Mouse (Mus musculus): ENCODE measurements at regions not wholly inside any gene's neighbourhood (a gene's known extent, or its start where the extent isn't known, plus 50 kb on each side); places are given as distances from the start of the nearest gene placed in this dataset.

DNA sequence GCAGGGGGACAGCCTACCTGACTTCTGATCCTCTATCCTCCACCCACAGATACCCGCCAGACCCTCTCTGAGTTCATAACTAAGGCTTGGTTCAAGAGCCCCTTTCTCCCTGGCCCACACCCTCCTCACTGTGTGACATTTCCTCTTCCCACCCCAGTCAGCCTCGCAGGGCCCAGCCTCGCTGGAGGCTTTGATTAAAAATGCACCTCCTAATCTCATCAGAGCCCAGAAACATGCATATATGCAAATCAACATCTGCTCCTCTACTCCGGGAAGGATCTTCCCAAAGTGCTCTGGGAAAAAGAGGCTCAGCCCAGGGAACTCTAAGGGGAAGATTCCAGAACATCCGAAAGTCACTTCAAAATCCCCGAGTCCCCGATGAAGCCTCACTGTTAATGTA, 114.8 kb downstream of the Irx5 start:
- Histone ChIP-seq H3K9me3 (ENCODE audit: control insufficient read depth, low read length) (no peaks in the 10 kb centered on the region), H3K4me2 (ENCODE audit: low read depth) (no peak overlapping the region), H3K4me3 (ENCODE audit: low read depth, low read length) (no peak overlapping the region), H3K9ac (ENCODE audit: low read length) (no peak overlapping the region), H3K27me3 (ENCODE audit: control insufficient read depth, insufficient read depth, low read length) (no peaks in the 10 kb centered on the region), H3K27ac (ENCODE audit: low read depth, low read length) (no peak overlapping the region), H3K4me1 (ENCODE audit: control insufficient read depth, insufficient read depth, low read length) (no peaks in the 10 kb centered on the region), H3K36me3 (ENCODE audit: control insufficient read depth, insufficient read depth, low read length) (no peaks in the 10 kb centered on the region)
- WGBS = 70% methylated on average over 7 of the region's 7 CpGs
- DNase-seq (ENCODE audit: low spot score) (no peak), ATAC-seq (ENCODE audit: insufficient read depth, low FRiP score, low TSS enrichment) (no peak)

DNA sequence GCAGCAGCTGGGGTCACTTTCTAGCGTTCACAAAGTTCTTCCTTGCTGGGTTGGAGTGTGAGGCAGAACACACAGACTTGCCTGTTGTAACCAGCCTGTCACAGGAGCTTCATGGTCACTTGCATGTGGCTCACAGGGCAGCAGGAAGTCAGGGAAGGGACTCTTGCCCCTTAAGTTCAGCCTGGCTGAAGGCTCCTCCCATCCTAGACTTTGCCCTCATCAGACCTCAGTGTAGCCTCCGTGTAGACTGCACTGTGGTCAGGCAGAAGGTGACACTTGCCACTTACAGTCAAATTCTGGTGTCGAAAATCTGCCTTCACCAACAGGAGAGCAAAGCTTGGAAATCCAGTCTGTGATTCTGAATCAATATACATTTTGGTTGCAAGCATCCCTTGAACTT, 115.4 kb downstream of the Irx5 start:
- Histone ChIP-seq H3K4me2 (ENCODE audit: low read depth) (no peak overlapping the region), H3K36me3 (ENCODE audit: control insufficient read depth, insufficient read depth, low read length) (no peaks in the 10 kb centered on the region), H3K4me3 (ENCODE audit: low read depth, low read length) (no peak overlapping the region), H3K9ac (ENCODE audit: low read length) (no peak overlapping the region), H3K27me3 (ENCODE audit: control insufficient read depth, insufficient read depth, low read length) (no peaks in the 10 kb centered on the region), H3K9me3 (ENCODE audit: control insufficient read depth, low read length) (no peaks in the 10 kb centered on the region), H3K27ac (ENCODE audit: low read depth, low read length) (no peak overlapping the region), H3K4me1 (ENCODE audit: control insufficient read depth, insufficient read depth, low read length) (no peaks in the 10 kb centered on the region)
- ATAC-seq (ENCODE audit: insufficient read depth, low FRiP score, low TSS enrichment) (no peak), DNase-seq (ENCODE audit: low spot score) (no peak)
- WGBS = 68% methylated on average over 3 of the region's 3 CpGs

DNA sequence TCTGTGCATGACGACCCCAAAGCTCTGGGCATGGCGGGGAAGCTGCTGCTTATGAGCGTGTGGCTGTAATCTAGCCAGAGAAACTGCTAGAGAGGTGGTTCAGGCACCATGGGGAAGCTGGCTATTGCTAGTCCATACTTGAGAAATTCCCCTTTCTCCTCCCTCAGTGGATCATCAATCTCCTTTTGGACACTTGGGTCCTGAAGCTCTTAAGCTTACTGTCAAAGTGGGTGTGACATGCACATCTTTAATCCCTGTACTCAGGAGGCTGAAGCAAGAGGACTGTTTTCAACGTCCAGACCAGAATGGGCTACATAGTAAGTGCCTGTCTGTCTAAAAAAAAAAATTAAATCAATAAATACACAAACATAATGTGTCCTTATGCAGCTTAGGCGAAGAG, 125.0 kb downstream of the Irx5 start:
- WGBS = 67% methylated on average over 4 of the region's 5 CpGs
- no peak overlapping the region for H3K4me3 ChIP-seq (ENCODE audit: low read depth, low read length)
- no peak overlapping the region for H3K27ac ChIP-seq (ENCODE audit: low read depth, low read length)
- no peaks in the 10 kb centered on the region for H3K36me3 ChIP-seq (ENCODE audit: control insufficient read depth, insufficient read depth, low read length)
- H3K4me1 ChIP-seq (ENCODE audit: control insufficient read depth, insufficient read depth, low read length) = no peaks in the 10 kb centered on the region
- no peak for DNase-seq (ENCODE audit: low spot score)
- no peak overlapping the region for H3K9ac ChIP-seq (ENCODE audit: low read length)
- no peak for ATAC-seq (ENCODE audit: insufficient read depth, low FRiP score, low TSS enrichment)
- no peak overlapping the region for H3K4me2 ChIP-seq (ENCODE audit: low read depth)
- H3K9me3 ChIP-seq (ENCODE audit: control insufficient read depth, low read length) = no peaks in the 10 kb centered on the region
- no peaks in the 10 kb centered on the region for H3K27me3 ChIP-seq (ENCODE audit: control insufficient read depth, insufficient read depth, low read length)

DNA sequence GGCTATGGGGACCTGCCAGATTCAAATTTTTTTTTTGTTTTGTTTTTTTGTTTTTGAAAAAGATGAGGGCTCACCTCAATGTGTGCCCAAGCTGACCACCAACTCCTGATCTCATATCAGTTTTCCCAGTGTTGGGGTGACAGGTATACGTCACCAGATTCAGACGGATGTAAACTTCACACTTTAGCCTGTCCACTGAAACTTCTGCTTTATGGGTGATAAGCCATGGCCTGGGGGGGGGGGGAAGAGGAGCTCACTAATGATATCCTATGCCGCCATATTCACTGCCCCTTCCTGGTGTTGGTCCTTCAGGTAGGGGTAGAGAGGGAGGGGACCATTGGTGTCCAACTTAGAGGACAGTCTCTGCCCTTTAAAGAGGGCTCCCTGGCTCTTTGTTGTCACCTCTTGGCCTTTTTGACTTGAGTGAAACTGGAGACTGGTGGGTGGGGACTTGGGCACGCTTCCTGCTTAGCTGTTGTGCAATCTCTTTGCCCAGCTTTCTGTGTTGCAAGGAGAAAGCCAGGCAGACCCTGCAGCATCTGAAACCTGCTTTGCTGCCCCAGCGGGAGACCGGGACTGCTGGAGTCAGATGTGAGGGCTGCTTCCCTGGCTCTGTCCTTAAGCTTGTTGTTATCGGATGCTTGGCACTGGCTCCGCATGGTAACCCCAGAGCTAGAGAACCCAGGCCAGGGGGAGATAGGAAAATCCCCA, 125.8 kb downstream of the Irx5 start:
- no peak overlapping the region for H3K9ac ChIP-seq (ENCODE audit: low read length)
- H3K4me2 ChIP-seq (ENCODE audit: low read depth) = no peak overlapping the region
- H3K4me3 ChIP-seq (ENCODE audit: low read depth, low read length) = no peak overlapping the region
- H3K9me3 ChIP-seq (ENCODE audit: control insufficient read depth, low read length) = no peaks in the 10 kb centered on the region
- DNase-seq (ENCODE audit: low spot score) (no peak), ATAC-seq (ENCODE audit: insufficient read depth, low FRiP score, low TSS enrichment) (no peak)
- no peaks in the 10 kb centered on the region for H3K4me1 ChIP-seq (ENCODE audit: control insufficient read depth, insufficient read depth, low read length)
- no peak overlapping the region for H3K27ac ChIP-seq (ENCODE audit: low read depth, low read length)
- no peaks in the 10 kb centered on the region for H3K36me3 ChIP-seq (ENCODE audit: control insufficient read depth, insufficient read depth, low read length)
- 47% methylated on average over 8 of the region's 8 CpGs for WGBS
- H3K27me3 ChIP-seq (ENCODE audit: control insufficient read depth, insufficient read depth, low read length) = no peaks in the 10 kb centered on the region

DNA sequence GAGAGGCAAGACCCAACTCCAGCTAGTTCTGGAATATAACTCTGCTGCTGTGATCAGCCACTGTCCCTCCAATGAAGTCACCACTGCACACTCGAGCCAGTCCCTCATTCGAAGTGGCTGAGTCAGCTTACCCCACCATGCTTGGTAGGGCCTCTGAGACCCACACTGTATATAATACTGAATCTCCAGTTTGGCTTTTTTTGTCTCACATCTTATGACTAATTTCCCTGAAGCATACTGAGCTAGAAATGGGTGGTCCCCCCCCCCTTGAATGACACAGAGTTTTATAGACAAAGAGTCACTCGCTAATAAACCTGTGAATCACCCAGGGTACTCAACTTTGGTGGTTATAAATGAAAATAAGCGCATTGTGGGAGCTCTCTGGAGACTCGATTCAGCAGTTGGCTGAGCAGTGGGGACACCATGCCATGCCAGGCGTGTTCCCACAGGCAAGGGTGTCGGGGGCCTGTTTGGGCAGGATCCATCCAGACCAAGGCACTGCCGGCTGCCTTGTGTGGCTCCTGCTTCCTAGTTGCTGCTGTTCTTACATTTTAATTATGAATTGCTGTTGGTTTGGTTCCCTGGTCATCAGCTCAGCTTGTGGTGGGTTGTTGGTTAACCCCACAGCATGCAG, 131.2 kb downstream of the Irx5 start:
- Histone ChIP-seq H3K4me3 (ENCODE audit: low read depth, low read length) (no peak overlapping the region), H3K4me1 (ENCODE audit: control insufficient read depth, insufficient read depth, low read length) (no peaks in the 10 kb centered on the region), H3K36me3 (ENCODE audit: control insufficient read depth, insufficient read depth, low read length) (no peaks in the 10 kb centered on the region), H3K27ac (ENCODE audit: low read depth, low read length) (no peak overlapping the region), H3K9me3 (ENCODE audit: control insufficient read depth, low read length) (no peaks in the 10 kb centered on the region), H3K9ac (ENCODE audit: low read length) (no peak overlapping the region), H3K4me2 (ENCODE audit: low read depth) (no peak overlapping the region), H3K27me3 (ENCODE audit: control insufficient read depth, insufficient read depth, low read length) (no peaks in the 10 kb centered on the region)
- WGBS = 89% methylated on average over 8 of the region's 8 CpGs
- ATAC-seq (ENCODE audit: insufficient read depth, low FRiP score, low TSS enrichment) (no peak), DNase-seq (ENCODE audit: low spot score) (no peak)

DNA sequence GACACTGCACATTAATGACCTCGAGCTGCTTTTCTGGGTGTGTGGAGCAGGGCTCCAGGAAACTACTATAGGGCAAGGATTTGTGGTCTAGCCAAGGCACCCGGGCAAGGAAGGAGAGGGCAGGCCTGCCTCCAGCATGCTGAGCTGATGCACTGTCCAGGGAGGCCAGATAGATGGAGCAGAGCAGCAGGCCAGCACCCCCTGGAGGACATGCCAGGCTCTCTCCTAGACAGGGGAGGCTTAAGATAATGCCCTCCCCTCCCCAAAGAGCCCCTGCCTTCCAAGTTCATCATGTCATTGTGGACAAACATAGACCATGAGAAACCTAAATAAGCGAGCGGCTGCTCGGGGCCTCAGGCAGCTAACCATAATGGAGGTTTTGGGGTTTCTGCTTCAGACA, 134.1 kb downstream of the Irx5 start:
- Histone ChIP-seq H3K9ac (ENCODE audit: low read length) (no peak overlapping the region), H3K4me2 (ENCODE audit: low read depth) (no peak overlapping the region), H3K27me3 (ENCODE audit: control insufficient read depth, insufficient read depth, low read length) (no peaks in the 10 kb centered on the region), H3K27ac (ENCODE audit: low read depth, low read length) (no peak overlapping the region), H3K4me3 (ENCODE audit: low read depth, low read length) (no peak overlapping the region), H3K9me3 (ENCODE audit: control insufficient read depth, low read length) (no peaks in the 10 kb centered on the region), H3K4me1 (ENCODE audit: control insufficient read depth, insufficient read depth, low read length) (no peaks in the 10 kb centered on the region), H3K36me3 (ENCODE audit: control insufficient read depth, insufficient read depth, low read length) (no peaks in the 10 kb centered on the region)
- WGBS = 72% methylated on average over 5 of the region's 5 CpGs
- no peak for ATAC-seq (ENCODE audit: insufficient read depth, low FRiP score, low TSS enrichment)
- DNase-seq (ENCODE audit: low spot score) = no peak

DNA sequence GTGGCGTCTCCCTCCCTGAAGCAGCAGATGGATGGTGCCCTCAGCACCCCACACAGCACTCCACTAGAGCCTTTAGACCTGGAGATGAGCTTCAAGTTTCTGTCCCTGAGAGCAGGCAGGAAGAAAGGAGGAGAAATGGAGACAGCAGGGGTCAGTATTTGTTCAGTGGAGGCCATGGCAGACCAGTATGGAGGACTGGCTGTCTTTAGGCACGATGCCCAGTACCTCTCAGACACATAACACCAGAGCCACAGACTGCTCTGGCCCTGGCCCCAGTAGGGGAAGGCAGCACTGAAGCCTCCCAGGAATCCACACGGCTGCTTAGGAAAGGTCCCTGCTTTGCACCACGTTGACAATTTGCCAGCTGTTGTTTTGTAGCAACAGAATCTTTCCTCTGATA, 136.0 kb downstream of the Irx5 start:
- DNase-seq (ENCODE audit: low spot score) = no peak
- H3K9ac ChIP-seq (ENCODE audit: low read length) = no peak overlapping the region
- 77% methylated on average over 4 of the region's 4 CpGs for WGBS

DNA sequence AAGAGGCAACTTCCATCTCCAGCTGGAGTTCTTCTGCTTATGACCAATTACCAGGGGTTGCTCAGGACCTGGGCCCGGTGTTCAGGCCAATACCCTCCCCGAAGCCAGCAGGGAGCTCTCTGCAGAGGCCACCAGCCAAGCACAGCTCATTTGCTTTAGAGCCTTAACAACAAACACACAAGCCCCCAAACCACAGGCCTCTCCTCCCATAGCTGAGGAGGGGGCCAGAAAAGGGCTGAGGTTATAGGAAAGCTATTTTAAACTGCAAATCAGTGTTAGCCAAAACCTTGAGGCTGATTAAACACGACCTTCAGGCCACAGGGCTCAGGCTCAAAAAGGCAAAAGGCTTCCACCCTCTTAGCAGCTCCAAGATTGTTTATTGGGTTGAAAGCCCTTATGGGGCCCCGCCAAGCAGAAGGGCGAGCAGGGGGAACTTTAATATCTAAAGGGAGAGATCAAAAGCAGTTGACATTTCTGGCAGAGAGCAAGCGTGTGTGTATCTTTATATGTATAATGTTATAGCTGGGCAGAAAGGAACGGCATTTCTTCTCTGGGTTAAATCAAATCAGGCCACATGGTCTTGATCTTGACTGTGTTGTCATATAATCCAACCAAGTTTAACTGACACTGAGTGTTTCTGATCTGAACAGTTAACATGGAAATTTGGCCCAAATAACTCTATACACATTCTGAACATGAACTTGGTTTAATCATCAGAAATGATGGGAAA, 148.3 kb downstream of the Irx5 start:
- no peak overlapping the region for H3K4me3 ChIP-seq (ENCODE audit: low read depth, low read length)
- ATAC-seq (ENCODE audit: insufficient read depth, low FRiP score, low TSS enrichment) (no peak), DNase-seq (ENCODE audit: low spot score) (no peak)
- no peak overlapping the region for H3K9ac ChIP-seq (ENCODE audit: low read length)
- H3K9me3 ChIP-seq (ENCODE audit: control insufficient read depth, low read length) = no peaks in the 10 kb centered on the region
- no peaks in the 10 kb centered on the region for H3K4me1 ChIP-seq (ENCODE audit: control insufficient read depth, insufficient read depth, low read length)
- no peak overlapping the region for H3K27ac ChIP-seq (ENCODE audit: low read depth, low read length)
- no peak overlapping the region for H3K4me2 ChIP-seq (ENCODE audit: low read depth)
- H3K27me3 ChIP-seq (ENCODE audit: control insufficient read depth, insufficient read depth, low read length) = no peaks in the 10 kb centered on the region
- no peaks in the 10 kb centered on the region for H3K36me3 ChIP-seq (ENCODE audit: control insufficient read depth, insufficient read depth, low read length)
- 67% methylated on average over 7 of the region's 7 CpGs for WGBS

More for the DNA sequence above, 136.0 kb downstream of the Irx5 start:
- H3K36me3 ChIP-seq (ENCODE audit: control insufficient read depth, insufficient read depth, low read length) = no peaks in the 10 kb centered on the region
- H3K9me3 ChIP-seq (ENCODE audit: control insufficient read depth, low read length) = no peaks in the 10 kb centered on the region
- H3K27ac ChIP-seq (ENCODE audit: low read depth, low read length) = no peak overlapping the region
- ATAC-seq (ENCODE audit: insufficient read depth, low FRiP score, low TSS enrichment) = no peak
- H3K27me3 ChIP-seq (ENCODE audit: control insufficient read depth, insufficient read depth, low read length) = no peaks in the 10 kb centered on the region
- H3K4me1 ChIP-seq (ENCODE audit: control insufficient read depth, insufficient read depth, low read length) = no peaks in the 10 kb centered on the region
- H3K4me2 ChIP-seq (ENCODE audit: low read depth) = no peak overlapping the region
- no peak overlapping the region for H3K4me3 ChIP-seq (ENCODE audit: low read depth, low read length)

DNA sequence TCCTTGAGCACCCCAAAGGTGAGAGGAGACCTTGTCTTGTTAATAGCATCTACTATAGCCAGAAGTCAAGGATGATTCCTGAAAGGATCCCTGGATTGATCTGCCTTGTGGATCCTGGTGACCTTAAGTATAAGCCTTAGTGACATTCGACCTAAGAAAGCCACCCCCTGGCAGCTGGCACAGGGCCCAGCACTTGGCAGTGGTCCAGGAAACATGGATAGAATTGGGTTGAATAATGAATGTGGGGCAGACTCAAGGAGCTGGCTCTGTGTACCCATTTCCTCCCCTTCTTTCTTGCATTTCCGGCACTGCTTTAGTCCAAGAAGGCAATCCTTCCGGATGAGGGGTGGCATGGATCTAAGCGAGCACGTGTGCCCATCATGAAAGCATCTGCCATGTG, 149.0 kb downstream of the Irx5 start:
- Histone ChIP-seq H3K36me3 (ENCODE audit: control insufficient read depth, insufficient read depth, low read length) (no peaks in the 10 kb centered on the region), H3K27me3 (ENCODE audit: control insufficient read depth, insufficient read depth, low read length) (no peaks in the 10 kb centered on the region), H3K4me1 (ENCODE audit: control insufficient read depth, insufficient read depth, low read length) (no peaks in the 10 kb centered on the region), H3K27ac (ENCODE audit: low read depth, low read length) (no peak overlapping the region), H3K4me3 (ENCODE audit: low read depth, low read length) (no peak overlapping the region), H3K9ac (ENCODE audit: low read length) (no peak overlapping the region), H3K9me3 (ENCODE audit: control insufficient read depth, low read length) (no peaks in the 10 kb centered on the region), H3K4me2 (ENCODE audit: low read depth) (no peak overlapping the region)
- DNase-seq (ENCODE audit: low spot score) (no peak), ATAC-seq (ENCODE audit: insufficient read depth, low FRiP score, low TSS enrichment) (no peak)
- 89% methylated on average over 5 of the region's 5 CpGs for whole genome bisulfite sequencing

Data from neural tube, embryonic 11.5 days (tissue).